Mouse (Mus musculus): Measurements from ENCODE around the gene Fbn1.

- TF ChIP-seq CTCF (IDR thresholded peaks at IDR 0.05; ENCODE audit: low read depth) (peak; percentile 19; the same call in 1 of the 2 replicates), EP300 (IDR thresholded peaks at IDR 0.05; ENCODE audit: low read depth) (no peak)
These were observed 51.6 kb downstream of the Fbn1 start for GRCm38 (mm10) chr2:125456059-125456789.
